Mouse (Mus musculus): ENCODE data around the gene H2afb2.

Gene H2afb2

DNA sequence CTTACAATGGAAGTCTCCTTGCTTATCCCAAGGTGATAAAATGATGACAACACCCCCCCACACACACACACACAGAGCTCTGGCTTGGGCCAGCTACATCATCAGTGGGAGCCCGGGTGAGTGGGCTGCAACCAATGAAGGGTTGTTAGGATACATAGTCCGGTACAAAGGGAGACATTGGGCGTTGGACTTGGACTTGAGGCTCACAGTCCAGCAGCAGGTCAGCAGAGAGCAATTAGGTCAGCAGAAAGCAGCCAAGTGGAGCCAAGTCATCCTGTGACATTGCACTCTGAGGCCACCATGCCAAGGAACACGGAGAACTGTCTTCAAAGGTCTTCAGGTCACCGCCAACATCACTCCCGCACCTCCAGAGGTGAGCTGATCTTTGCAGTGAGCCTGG is at the start of gene H2afb2:
H2afb2 (plus strand) TSS at position 301 of the 400 bp plus-strand sequence.
- DNase-seq: no peak

Data from retina, postnatal 1 day (tissue).